Mouse (Mus musculus): ENCODE measurements around the gene Nav1.

Nav1 gene

DNA sequence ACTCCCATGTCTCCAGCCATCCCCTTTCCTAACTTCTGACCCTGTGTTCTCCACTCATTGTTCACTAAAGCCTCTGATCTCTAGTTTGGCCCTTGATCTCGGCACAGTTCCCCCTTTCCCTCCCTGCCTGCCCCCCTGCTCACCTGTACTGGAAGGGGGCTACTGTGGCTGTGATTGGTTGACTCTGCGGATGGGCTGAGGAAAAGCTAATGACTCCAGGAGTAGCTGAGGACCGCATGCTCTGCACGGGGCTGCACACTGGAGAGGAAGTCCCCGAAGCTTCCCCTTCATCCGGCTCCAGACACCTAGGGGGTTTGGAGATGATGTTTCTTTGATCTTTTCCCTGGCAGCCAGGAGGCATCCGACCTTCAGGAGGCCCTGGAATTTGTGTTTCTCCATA lies at the start of gene Nav1:
Gene Nav1 (minus strand): TSS at position 277 of the 400 bp plus-strand sequence.
- DNase-seq, result no peak

DNA sequence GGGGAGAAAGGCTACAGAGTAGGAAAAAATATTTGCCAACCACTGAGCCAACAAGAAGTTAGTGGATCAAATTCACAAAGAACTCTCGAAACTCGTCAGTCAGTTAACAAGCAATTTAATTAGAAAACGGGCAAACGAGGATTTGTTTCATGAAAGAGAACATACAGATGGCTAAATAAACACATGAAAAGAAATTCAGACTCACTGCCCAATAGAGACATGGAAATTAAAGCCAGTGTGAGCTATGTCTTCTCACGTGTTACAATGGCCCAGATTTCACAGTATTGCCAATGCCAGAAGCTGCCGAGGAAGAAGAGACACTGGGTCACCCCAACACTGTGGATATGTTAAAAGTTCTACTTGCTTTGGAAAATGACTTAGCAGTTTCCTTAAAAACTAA lies 46.8 kb upstream of the Nav1 start:
- no peak for DNase-seq

GRCm38 (mm10) chr1:135645459-135646195 lies 38.5 kb upstream of the Nav1 start:
- no peak for DNase-seq

- no peak for DNase-seq
Observed at GRCm38 (mm10) chr1:135644110-135644509, 37.0 kb upstream of the Nav1 start.

DNA sequence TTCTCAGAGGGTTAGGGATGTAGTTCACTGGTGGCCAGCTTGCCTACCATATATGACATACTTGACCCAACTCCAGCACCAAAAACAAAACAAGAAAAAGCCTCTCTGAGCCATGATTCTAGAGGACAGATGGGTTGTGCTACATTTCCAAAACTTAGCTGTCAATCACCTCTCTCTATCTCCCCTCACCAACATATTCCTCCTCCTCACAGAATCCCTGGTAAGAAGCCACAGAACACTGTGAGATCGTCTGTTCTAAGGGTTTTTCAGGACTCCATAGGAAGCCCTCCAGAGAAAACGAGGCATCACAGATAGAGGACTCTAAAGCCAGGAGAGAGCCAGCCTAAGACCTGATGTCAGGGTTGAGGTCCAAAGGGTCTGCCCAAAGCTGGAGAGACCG lies 36.6 kb upstream of the Nav1 start:
- DNase-seq, result no peak

DNA sequence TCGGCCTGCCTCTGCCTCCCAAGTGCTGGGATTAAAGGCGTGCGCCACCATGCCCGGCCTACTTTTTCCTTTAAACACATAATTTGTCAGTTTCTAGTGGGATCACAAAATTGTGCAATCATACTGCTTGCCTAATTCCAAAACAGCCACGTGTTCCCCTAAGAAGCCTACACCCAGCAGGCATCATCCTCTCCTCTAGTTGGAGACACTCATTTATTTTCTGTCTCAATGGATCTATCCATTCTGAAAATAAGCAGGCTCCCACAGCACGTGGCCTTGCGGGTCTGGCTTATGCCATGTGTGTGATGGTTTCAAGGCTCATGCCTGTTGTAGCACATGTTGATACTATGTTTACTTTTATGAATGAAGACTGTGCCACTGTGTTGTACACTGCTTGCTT lies 32.8 kb upstream of the Nav1 start:
- no peak for DNase-seq

DNA sequence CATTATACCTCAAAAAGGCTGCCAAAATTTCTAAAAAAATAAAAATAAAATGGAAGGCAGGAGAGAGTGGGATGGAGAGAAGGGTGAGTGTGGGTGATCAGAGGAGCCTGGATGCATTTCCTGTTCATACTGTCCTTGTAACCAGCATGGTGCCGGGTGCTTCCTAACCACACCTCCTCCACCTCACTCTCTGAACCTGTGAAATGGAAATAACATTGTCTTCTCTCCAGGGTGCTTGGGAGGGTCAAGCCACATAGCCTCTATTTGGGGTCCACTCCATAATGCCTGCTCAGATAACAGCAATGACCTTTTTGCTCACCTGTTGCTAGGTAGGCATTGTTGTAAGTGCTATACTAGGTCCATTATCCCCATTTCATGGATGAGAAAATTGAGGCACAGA lies 32.0 kb upstream of the Nav1 start:
- DNase-seq, result no peak

- DNase-seq, result no peak
Observed at GRCm38 (mm10) chr1:135637574-135638008, 30.5 kb upstream of the Nav1 start.

- no peak for DNase-seq
Observed at GRCm38 (mm10) chr1:135636111-135636511, 29.0 kb upstream of the Nav1 start.

GRCm38 (mm10) chr1:135635323-135636064 lies 28.4 kb upstream of the Nav1 start:
- DNase-seq, result no peak

DNA sequence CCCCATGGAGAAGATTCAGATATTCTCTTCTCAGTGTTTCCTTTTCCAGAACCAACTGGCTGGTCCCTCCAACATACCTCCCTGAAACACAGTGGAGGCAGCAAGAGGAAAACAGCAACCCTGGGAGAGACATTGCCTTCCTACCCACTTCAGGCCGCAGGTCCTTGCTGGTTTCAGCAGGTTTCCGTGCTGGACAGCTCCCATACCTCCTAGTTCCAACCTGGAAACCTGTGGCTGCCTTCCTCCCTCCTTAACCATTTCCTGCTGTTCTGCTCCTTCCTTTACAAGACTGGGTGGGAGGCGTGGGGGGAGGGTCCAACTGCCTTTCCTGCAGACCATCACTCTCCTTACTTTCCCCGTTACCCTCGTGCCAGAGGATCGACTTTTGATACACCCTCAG lies 27.7 kb upstream of the Nav1 start:
- no peak for DNase-seq

DNA sequence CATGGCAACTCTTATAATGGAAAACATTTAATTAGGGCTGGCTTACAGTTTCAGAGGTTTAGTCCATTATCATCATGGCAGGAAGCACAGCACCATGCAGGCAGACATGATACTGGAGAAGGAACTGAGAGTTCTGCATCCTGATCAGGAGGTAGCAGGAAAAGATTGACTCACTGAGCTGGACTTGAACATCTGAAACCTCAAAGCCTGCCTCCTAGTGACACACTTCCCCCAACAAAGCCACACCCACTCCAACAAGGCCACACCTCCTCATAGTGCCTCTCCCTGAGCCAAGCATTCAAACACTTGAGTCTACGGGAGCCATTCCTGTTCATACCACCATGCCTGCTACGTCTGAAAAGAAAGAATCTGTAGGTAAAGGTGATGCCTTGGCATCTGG lies 26.8 kb upstream of the Nav1 start:
- no peak for DNase-seq

DNA sequence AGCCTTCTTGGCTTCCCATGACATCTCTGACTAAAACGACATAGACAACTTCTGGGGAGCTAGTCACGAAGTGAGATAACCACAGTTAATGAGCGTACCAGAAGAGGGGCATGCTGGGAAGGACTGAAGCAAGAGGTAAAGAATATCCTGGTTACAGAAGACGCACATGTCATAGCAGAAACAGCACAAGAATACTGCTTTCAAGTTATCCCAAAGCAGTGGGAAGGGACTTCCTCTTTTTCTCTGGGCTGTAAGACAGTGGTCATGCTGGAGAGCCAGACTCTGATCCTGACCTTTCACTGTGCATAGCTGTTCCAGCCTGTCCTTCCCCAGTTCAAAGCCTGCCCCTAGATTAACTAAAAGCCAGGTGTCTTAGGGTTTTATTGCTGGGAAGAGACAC lies 26.4 kb upstream of the Nav1 start:
- DNase-seq, result no peak

GRCm38 (mm10) chr1:135632199-135632598 lies 25.1 kb upstream of the Nav1 start:
- no peak for DNase-seq

GRCm38 (mm10) chr1:135631515-135631914 lies 24.4 kb upstream of the Nav1 start:
- peak; percentile 28 for DNase-seq

DNA sequence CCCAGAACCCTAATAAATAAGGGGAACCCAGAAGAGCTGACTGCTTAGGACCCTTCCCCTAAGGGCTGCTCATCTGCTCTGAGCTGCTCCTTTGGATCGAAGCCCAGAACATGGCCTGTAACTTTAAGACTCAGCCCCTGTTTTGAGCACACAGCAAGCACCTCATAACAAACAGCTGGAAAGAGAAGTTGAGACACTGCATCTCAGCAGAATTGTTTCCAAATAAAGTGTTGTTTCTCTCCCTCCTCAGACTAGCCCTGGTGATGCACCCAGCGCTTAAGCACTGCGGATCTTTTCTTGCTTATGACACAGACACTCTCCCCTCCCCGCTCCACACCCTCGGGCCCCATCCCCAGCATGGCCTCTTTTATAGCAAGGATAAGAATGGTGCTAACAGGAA lies 22.8 kb upstream of the Nav1 start:
- no peak for DNase-seq

DNA sequence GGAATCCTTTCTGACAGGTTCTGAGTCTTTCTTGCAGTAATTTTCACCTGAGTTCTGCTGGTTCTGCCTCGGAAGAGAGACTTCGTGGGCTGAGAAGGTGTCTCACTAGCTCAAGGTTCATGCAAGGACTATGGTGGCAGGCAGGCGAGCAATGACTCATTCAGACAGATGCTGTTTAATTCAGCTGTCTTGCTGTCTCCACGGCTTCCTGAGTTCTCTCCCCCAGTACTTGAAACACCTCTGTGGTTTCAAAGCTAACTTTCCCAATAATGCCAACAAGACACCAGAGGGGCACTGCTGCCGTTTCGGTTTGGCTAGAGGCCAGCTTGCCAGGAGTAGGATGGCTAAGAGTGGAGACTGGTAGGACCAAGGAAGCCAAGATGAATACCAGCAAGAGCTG lies 19.1 kb upstream of the Nav1 start:
- DNase-seq, result no peak

GRCm38 (mm10) chr1:135625741-135626140 lies 18.6 kb upstream of the Nav1 start:
- DNase-seq, result no peak

GRCm38 (mm10) chr1:135624646-135625045 lies 17.6 kb upstream of the Nav1 start:
- no peak for DNase-seq

DNA sequence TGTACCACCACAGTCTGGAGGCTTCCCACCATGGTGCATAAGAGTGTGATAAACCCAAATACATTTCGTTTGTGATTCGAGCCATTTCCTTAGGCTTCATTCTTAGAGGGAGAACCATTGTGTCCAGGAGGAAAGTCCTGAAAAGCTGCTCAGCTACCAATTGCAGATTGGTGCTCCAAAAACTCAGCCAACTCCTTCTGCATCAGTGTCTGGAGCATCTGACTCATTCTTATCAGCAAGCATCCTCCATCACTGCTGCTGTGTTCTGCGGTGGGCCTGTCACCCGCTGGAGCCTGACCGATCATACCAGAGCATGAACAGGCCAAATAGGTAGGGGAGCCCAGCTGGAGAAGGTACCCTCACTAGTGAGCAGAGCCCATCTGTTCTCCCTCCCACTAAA lies 16.0 kb upstream of the Nav1 start:
- no peak for DNase-seq

- no peak for DNase-seq
Observed at GRCm38 (mm10) chr1:135621307-135621706, 14.2 kb upstream of the Nav1 start.

DNA sequence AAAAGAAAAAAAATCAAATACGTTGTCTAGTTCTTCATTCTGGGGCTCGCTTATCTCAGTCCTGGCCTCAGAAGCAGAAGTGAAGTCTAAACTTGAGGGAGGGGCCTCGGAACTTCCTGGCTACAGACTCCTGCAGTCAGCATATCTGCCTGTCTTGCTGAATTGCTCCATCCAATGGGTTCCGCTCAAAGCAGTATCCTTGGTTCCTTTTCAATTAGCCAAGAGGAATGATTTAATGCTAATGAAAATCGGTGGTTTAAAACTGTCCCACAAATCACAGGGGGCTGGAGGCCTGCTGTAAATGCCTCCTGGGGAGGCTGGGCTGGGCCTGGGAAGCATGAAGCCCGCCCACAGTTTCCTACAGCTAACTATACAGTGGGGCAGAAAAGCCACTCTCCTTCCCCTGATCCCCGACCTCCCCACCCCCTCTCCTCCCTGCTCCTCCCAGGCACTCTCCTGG lies 12.9 kb upstream of the Nav1 start:
- no peak for DNase-seq

GRCm38 (mm10) chr1:135619130-135619529 lies 12.0 kb upstream of the Nav1 start:
- DNase-seq, result no peak

DNA sequence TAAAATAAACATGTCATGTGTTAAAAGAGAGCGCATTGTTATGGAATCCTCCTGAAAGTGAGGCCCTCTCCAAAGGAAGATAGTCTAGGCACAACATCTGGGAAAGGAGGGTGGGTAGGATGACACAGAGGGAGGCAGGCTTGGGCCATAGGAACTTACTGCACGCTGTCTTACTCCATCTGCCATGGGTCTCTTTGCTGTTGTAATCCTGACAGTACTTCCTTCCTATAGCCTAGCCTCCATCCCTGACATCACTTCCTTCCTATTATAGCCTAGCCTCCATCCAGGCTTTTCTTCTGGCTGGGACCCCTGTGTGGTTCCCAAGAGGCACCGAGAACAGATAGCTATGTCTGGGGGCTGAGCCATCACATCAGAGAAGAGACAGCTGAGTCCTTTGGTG lies 10.2 kb upstream of the Nav1 start:
- no peak for DNase-seq
